Mouse (Mus musculus): ENCODE data around the gene Smim12.

Smim12 gene

DNA sequence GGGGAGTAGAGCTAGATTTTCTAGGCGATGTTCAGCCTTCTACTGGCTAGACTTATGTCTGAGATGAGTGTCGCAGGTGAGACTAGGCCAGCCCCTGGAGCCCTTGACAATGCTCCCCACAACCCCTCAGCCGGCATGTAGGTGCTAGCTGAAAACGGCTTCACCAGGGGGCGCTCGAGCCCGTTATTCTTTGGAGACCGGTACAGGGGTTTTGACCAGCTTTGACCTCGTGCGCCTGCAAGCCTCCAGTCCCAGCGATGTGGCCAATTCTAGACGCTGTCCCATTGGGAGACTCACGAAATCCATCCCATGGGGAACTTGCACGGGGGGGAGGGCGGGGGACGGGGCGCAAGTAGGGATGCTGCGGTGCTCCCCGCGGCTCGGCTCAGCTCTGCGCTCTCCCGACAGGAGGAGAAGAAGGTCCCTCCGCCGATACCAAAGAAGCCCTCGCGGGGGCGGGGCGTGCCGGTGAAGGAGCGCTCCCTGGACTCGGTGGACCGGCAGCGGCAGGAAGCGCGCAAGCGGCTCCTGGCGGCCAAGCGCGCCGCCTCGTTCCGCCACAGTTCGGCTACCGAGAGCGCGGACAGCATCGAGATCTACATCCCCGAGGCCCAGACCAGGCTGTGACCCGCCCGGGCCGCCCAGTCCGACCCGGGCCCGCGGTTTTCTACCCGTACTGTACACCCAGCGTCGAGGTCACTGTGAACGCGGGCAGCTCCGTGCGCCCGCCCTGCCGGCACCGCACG, 7.7 kb upstream of the Smim12 start:
- DNase-seq: peak; percentile 83

DNA sequence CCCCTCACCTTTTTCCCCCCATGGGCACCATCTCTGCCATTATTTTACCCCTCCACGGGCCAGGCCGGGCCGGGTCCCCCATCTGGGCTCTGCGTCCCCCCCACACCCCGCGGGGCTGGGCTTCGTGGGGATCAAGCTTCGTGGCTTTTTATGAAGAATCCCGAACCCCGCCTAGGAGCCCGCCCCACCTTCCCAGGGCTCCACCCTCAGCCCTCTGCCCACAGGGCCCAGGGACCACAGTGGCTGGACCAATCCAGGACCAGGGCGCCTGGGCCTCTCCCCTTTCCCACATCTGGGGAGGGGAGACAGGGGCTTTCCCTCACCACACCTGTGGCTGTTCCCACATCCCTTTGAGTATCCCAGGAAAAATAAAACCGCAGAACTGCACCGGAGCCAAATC, 7.0 kb upstream of the Smim12 start:
- no peak for DNase-seq

DNA sequence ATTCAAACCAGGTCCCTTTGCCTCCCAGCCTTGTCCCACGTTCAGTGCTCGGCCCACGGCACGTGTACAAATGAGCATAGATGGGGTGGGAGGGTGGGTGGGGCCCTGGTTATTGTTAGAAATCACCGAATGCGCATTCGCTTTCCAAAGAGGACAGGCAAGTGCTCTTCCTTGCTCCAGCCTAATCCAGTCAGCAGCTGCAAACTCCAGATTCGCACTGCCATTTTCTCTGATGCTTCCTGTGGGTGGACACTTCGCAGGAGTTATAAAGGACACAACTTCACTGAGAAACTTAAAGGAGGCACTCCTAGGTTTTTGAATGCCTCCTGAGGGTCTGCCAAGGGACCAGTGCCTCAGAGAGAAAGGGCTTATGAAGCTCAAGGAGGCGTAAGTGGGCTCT, 6.3 kb upstream of the Smim12 start:
- no peak for DNase-seq

DNA sequence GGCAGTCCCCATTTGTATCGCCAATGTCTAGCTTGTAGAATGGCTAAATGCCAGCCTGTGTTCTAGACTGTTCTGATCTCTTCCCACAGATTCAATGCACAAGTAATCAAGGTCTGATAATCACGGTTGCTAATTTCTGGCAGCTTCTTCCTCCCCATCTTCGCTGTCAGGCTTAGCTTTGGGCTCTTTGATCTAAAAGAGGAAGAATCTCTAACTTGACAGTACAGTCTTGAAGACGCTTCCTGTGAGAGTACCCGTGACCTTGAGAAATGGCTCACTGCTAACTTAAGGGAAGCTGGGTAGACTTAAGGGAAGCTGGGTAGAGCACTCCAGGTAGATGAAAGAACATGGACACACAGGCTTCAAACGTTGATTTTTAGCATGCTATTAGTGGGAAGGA, 888 bp upstream of the Smim12 start:
- DNase-seq: no peak

DNA sequence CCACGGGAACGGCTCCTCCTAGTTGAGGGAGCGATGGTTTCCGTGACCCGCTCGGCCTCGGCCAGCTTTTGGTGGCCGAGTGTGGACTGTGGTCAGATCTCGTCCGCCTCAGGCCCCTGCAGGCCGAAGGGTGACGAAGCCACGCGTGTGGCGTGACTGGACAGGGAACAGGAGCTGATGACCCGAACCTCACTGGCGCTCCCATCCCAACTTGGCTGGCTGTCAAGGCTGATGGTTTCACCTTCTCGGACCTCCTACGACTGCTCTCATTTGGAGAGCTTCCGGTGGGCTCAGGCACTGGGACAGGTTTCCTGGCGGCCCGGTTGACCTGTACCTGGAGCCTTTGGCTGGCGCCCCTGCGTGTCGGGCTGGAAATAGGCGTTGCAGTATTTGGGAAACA, 369 bp downstream of the Smim12 start:
- DNase-seq: no peak

DNA sequence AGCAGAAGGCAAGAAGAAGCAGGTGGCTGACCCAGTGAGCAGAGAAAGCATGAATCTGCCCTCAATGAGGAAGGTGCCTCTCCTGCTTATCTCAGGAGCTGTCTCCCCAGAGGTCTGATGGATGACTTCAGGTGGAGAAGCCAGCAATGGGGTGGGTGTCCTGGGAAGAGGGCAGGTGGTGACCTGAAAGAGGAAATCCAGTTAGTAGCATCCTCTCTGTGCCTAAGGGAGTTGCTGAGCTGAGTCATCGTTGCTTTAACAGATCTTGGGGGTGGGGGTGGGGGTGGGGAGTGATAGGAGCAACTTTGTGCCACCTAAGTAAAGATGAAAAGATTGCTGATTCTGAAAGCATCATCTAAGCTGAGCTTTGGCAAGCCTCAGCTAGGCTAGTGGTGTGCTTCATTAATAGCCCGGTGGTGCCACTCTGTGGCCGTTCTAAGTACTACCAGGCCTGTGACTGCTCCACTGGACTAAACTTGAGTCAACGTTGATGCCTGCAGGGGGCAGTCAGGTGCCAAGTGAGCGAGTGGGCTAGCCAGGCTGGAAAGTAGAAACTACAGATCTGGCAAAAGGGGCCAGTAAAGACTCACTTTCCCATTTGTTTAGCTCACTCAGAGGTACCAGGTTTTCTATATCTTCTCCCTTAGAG, 6.2 kb downstream of the Smim12 start:
- peak; percentile 94 for DNase-seq

DNA sequence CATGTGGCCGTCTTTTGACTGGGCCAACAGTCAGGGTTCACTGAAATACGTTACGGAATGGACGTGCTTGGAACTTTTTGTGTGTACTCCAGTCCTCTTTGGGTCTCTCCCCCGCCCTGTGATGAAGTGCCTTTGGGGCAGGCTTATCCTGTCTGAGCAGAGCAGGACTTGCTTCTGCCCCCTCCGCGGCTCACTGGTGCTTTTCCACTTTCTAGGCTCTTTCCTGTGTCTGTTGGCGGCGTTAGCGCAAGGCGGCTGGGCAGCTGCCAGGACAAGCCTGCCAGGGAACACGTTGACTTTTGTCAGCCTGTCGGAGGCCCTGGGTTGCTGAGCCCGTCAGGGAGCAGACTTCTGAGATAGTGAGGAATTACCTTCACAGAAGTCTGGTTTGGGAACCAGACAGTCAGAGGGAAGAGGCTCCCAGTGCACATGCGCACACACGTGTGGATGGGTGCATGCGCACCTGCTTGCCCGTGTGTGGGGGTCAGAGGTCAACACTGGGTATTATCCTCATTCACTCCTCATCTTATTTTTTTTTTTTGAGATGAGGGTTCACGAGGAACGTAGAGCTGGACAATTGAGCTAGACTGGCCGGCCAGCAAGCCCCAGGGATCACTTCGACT, 8.5 kb downstream of the Smim12 start:
- peak; percentile 66 for DNase-seq

DNA sequence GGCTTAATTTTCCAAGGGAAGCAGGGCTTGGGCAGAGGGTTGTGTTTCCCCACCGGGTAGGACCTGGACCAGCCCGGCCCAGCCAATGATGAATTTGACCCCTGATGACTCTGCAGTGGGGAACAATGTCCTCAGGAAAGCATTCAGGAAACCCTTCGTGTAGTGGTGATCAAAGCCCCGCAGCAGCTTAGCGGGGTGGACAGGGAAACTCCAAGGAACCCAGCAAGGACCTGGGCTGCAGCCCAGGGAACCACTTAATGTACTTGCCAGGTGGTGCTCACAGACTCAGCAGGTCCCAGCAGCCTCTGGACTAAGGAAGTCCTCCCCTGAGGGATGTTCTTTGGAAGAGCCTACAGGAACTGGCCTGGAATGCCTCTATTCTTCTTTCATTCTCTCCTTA, 13.2 kb downstream of the Smim12 start:
- DNase-seq: no peak

DNA sequence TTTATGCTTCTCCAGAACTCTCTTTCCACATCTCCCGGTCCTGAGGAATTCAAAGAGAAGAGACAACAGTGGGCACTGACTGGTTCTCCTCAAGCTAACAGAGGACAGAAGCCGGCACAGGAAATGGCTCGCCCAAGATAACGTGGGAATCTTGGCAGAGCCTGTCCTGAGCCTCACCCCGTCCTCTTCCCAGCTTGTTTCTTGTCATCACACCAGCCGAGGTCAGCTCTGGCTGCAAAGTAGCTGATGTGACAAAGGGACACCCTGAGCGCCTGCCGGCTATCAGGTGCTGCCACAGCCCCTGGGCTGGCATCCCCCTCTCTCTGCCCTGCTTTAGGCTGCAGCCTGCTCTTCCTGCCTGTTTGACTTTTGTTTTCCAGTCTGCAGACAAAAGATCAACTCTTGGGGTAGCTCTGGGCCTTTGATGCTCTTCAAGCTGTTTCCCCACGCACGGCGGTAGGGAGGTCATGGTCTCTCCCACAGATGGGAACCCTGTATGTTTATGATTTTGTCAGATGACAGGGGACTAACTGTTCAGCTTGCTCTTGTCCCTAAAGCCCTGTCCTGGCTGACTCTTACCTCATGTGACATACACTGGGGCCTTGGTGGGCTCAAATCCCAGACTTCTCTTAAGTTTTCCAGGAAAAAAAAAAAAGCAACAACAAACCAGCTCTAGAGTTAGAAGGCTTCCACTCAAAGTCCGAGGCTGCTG, 14.8 kb downstream of the Smim12 start:
- no peak for DNase-seq

DNA sequence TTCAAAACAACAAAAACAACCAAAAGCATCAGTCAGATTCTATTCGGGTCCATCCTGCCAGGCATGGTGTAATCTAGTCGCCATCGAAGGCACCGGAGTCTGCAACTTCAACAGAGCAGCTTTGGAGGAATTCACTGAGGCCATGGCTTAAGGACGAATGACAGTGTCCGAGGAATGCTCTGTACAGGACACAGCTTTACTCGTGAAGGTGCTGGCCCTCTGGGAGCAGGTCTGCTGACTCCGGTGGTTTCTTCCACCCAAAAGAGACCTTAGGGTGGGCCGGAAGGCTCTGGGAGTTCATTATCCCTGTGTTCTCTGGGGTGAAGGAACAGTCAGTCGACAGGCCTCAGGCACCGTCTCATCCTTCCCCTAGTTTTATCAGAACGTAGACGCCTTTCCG, 18.0 kb downstream of the Smim12 start:
- no peak for DNase-seq

DNA sequence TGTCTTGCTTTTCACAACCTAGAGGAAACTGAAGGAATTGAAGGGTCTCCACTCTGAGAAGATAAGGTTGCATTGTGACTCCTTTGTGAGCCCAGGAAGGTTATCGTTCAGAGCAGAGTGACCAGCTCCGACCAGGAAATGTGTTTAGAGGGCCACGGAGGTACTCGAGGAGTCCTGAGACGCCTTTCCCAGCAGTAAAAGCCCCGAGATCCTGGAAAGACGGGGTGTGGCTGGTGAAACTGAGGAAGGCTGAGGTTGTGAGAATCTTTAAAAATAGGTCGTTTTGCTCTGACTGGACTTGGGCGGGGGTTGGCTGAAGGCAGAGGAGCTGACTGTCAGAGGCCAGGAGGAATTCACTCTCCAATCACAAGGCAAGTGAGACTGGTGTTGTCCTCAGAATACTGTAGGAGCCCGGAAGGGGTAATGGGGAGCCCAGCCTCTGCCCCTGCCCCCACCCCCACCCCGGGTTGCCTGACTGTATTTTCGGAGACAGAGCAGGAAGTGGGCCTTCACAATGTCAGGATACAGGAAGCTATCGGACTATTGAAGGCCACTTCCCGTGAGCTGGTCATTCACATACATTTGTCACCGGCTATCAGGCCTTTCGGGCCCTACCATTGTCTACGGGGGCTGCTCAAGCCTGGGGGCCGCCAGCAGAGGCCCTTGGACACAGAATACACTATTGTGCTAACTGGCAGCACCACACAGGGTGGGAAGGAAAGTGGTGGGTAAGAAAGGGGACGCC, 20.0 kb downstream of the Smim12 start:
- DNase-seq: no peak

DNA sequence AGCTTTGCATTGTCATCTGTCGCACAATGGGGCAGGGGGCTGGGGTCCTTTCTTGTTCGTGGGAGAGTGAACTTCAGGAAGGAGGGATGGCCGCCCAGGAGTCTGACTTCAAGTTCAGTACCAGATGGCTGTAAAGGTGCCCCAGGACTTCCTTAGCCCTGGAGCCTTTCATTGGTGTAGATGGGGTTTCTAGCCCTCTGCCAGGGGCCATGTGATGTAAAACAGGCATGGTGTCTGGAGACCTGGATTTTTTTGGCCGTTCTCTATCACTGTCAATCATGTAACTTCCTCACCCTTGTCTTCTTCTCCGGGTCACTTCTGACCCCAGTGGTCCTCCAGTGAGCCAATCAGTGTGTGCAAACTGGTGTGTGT, 20.6 kb downstream of the Smim12 start:
- DNase-seq: no peak

DNA sequence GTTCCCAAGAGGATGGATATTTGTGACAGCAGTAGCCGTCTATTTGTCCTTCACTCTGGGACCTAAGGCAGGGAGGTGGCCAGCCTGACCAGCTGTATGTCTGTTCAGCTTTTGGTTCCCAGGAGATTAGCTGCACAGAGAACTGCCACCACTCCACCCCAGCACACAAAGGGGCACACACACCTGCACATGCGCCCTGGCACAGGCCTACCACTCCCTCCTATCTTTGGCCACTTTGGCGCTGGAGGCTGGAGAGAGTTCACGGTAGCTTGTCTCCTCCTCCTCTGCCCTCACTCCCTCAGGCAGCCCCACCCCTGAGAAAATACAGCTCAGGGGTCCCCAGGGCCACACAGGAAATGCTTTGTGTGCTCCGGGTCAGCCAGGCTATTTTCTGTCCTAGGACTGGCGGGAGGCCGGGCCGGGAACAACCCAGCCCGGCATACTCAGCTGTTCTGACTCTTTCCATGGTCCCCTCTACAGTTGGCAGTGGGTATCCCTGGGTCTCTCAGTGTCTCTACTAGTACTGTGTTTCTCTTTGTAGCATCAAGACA, 34.9 kb downstream of the Smim12 start:
- DNase-seq: no peak

DNA sequence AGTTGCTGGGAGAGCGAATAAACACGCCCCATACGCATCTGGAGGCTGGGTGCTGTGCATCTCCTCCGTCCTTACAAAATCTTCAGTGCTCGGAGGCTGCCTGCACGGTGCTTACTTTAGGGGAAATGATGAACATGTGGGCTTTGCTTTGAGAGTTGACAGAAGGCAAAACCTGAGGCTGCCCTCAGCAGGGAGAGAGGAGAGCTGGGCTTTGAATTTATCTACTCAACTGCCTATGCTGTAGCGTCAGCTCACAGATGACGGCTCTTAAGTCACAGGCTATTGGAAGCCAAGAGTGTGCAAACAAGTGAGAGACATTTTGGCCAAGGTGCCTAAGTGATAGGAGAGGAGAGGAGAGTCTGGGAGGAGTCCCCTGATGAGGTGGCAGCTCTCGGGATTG, 35.7 kb downstream of the Smim12 start:
- DNase-seq: no peak

DNA sequence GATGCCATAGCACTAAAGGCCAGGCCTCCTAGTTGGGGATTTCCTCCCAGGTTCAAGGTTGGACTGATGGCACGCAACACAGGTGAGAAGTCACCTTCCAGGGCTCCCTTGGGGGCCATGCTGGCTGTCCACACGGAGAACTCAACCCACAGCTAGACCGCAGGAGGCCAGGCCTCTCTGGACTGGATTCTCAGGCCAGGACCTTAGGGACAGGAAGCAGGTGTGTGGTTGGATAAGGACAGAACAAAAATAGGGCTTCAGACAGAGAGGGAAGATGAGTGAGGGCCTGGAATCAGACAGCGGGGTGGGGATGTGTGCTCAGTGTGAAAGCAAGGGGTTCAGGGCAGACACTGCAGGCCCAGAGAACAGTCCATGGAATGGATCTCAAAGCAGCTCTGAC, 43.3 kb downstream of the Smim12 start:
- DNase-seq: no peak

DNA sequence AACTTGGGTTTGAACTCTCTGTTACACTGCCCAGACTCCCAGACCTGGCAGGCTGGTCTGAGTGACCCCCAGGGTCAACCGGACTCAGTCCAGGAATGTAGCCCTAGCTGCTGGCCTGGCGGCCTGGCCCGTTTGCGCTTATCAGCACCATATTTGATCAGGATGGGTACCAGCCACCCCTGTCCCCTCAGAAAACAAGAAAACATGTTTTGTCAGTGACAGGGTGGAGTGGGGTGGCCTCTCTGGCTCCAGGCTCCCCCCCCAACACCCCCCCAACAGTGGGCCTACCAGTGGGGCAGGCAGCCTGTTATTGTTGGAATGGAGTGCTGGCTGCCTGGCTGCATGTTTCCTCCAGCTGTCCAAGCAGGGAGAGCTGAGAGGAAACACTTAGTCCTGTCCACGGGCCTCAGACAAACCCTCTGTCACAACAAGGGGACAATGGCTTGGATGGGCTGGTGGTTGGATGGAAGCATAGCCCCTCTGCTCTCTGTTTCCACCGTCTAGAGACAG, 45.5 kb downstream of the Smim12 start:
- no peak for DNase-seq

DNA sequence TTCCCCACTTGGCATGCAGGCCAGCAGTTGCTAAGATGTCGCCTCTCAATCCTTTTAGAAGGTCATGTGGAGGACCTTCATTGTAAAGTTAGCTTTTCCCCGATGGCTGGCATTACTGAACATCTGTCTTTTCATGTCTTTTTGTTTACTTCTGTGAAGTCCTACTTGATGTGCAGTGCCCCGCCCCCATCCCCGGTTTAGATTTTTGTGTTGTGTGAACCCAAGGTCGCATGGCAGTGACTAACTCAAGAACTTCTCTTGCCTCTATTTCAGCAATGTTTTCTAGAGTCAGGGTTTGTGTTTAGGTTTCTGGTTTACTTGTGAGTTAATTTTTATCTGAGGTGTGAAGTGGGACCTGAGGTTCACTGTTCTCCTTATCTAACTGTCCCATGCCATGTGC, 49.0 kb downstream of the Smim12 start:
- DNase-seq: no peak
